Mouse (Mus musculus): ENCODE results near the gene Tes.

DNA sequence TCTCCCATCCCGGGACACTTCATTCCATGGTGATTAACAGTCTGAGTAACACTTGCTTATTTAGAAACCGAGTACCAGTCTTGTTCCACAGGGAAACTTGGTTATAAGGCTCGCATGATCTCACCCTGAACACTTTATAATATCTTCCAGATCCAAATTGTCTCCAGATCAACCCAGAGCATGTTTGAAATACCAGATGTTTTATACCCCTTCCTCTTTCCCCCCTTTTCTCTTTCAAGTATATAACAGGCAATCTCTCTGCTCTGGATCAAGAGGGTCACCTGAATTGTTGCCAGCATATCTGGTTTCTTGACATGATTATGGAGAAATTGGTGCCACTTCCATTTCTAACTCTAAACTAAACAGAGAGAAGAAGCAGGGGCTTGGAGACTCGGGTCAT lies 17.3 kb downstream of the Tes start:
- no peak for TF ChIP-seq POLR2AphosphoS2 (IDR thresholded peaks at IDR 0.05; ENCODE audit: low read depth, low read length)
- no peak for TF ChIP-seq CTCF (conservative IDR thresholded peaks at IDR 0.05 in 1 of 2, IDR thresholded peaks at IDR 0.05 in 1 of 2; ENCODE audit: low read depth in 2 of 2, low read length in 2 of 2)
- TF ChIP-seq E2F4 (IDR thresholded peaks at IDR 0.05; ENCODE audit: insufficient replicate concordance, low read depth, low read length): no peak
- TF ChIP-seq ZKSCAN1 (IDR thresholded peaks at IDR 0.05; ENCODE audit: borderline replicate concordance, low read depth, low read length): no peak
- TF ChIP-seq SIN3A (IDR thresholded peaks at IDR 0.05; ENCODE audit: low read length): no peak
- TF ChIP-seq POLR2A (IDR thresholded peaks at IDR 0.05; ENCODE audit: low read depth, low read length): no peak

Data from CH12.LX (cell line).